Mouse (Mus musculus): ENCODE results near the gene Vpreb3.
"Not testable (repeated sequence)": the region's sequence is repeated elsewhere in the genome, so short reads cannot be mapped to it uniquely, and the experiment has no call there.

The Vpreb3 gene

GRCm38 (mm10) chr10:75973846-75974245, 31.0 kb downstream of the Vpreb3 start:
- DNase-seq (ENCODE audit: low read depth, low spot score): no peak

DNA sequence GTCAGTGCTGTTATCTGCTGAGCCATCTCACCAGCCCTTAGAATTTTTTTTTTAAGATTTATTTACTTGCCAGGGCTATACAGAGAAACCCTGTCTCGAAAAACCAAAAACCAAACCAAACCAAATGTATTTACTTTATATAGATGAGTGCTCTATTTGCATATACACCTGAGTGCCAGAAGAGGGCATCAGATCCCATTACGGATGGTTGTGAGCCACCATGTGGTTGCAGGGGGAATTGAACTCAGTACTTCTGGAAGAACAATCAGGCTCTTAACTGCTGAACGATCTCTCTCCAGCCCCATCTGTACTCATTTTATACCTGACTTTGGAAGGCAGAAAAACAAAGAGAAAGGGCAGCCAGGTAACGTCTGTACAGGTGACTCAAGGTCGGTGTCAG, 32.4 kb downstream of the Vpreb3 start:
- DNase-seq (ENCODE audit: low read depth, low spot score): no peak

DNA sequence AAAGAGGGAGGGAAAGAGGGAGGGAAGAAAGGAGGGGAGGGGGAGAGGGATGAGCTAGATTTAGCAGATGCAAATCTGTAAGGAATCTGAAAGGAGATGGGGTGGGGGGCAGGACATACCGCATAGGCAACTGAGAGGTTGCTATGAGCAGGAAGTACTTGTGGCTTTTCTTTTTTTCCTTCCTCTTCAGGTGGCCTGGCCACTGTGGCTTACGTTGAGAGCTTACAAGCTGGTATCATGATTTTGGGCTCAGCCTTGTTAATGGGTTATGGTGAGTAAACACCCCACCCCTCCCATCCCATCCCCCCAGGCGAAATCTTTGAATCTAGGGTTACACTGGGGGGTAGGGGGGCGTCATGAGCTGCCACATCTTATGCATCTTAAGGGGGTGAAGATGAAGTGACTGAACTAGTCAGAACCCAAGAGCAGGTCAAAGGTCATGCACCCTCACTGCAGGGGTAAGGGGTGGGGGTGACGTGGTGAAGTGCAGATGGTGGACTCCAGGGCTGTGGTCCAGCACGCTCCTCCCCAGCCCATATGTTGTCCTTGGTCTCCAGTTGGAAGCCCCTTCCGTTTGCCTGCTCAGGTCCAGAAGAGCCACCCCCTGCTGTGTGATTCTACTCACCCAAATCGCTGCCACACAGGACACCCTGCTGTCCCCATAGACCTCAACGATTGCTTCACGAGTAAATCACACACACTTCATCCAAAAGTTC, 35.4 kb downstream of the Vpreb3 start:
- DNase-seq (ENCODE audit: low read depth, low spot score): no peak

- DNase-seq (ENCODE audit: low read depth, low spot score): no peak
Measured at GRCm38 (mm10) chr10:75978835-75979157, 35.9 kb downstream of the Vpreb3 start.

GRCm38 (mm10) chr10:75979432-75979831, 36.6 kb downstream of the Vpreb3 start:
- DNase-seq (ENCODE audit: low read depth, low spot score): no peak

GRCm38 (mm10) chr10:75990430-75991042, 47.7 kb downstream of the Vpreb3 start:
- DNase-seq (ENCODE audit: low read depth, low spot score): no peak

DNA sequence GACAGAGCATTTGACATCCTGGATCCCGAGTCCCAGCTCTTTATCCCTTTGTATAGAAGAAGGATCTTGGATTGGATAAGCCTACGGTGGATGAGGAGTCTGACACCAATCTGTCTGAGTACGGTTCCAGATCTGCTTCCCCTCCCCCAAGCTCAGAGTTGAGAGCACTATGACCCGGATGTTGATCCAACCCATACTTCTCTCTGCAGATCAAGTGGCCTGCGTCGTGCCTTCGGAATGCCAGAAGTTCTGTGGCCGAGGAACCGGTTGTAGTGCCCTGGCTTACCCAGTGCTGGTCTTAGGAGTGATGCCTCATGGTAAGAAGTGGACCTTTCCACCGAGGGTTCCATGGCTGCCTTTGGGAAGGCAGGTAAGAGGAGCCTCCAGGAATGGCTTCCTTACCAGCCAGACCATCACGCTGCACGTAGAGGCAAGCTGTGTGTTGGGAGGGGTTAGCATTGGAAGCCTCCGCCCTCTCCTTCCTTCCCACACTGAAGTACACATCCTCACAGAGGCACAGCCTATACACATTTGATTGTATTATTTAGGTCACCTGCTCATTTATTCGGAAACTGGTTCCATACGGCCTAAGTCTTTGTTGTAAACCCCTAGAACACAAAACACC, 50.9 kb downstream of the Vpreb3 start:
- peak; percentile 49 for DNase-seq (ENCODE audit: low read depth, low spot score)

- DNase-seq (ENCODE audit: low read depth, low spot score): not testable (repeated sequence)
Measured at GRCm38 (mm10) chr10:75994531-75995210, 51.8 kb downstream of the Vpreb3 start.

- DNase-seq (ENCODE audit: low read depth, low spot score): no peak
Measured at GRCm38 (mm10) chr10:75995463-75995862, 52.6 kb downstream of the Vpreb3 start.

DNA sequence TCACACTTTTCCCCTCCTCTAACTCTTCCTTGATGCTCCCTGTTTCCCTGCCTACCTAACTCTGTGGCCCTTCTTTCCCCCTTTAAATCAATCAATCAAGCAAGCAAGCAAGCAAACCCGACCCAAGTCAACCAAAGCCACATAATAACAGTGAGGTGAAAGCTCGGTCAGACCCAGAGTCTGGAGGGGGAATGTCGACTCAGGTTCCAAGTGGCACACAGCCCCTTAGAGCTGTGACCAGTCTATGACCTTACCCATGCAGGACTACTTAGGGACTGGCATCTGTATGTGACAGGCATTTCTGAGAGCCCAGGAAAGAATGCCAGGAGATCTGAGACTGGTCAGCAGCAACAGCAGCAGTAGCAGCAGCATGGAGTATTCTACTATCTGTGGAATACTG, 53.5 kb downstream of the Vpreb3 start:
- DNase-seq (ENCODE audit: low read depth, low spot score): no peak
